Mouse (Mus musculus) CD4-positive, CD25-positive, alpha-beta regulatory T cell, adult 2 months (primary cell): ENCODE measurements around the gene Ipo9.
A peak's percentile ranks its signal among the peaks of the same experiment; 100 is the strongest.

Experiments
- DNase-seq: peaks from one replicate; pipeline ENCODE4 v3.0.0-alpha.2; 2012; ENCODE audit warnings: low read depth, low spot score

Gene Ipo9

DNA sequence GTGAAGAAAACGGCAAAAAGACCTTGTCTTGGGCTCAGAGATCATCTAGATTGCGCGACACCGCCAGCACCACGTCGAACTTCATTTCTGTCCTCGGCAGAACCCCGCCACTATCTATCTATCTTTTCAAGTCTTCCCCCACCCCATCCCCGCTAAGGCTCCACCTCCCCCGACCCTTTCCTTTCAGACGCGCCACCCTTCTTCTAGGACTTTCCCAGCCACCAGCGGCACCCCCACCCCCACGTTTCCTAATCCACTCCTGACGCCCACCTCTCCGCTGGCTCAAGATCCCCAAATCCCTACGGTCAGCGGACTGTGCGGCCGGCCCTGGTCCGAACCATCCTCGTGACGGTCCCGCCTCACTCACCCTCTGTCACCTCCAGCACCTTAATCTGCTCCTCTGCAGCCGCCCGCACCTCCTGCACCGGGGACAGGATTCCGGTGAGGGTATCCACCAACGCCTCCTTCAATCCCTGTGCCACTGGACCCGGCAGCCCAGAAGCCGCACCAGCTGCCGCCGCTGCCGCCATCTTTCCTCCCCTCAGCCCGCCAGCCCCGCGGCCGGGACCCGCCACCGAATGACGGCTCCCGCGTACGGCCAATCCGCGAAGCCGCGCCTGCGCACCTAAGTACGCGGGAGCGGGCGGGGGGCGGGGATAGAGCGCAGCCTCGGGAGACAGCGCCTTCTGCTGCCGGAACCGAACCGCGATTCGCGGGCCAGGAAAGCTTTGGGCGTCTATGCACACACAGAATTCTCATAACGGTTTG is at the start of gene Ipo9:
Ipo9 (minus strand) TSS at position 599 of the 768 bp plus-strand sequence.
- DNase-seq = peak; percentile 97

DNA sequence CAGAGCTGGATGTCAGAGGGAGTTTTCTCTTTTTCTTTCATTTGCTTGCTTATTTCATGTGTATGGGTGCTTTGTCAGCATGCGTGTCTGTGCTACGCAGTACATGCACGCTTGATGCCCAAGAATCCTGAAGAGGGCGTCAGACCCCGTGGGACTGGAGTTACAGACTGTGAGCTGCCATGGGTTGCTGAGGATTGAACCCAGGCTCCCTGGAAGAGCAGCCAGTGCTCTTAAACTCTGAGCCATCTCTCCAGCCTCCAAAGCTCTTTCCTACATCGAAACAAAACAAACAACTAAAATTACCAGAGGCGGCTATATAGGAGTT is 45.2 kb upstream of the Ipo9 start:
- no peak for DNase-seq

DNA sequence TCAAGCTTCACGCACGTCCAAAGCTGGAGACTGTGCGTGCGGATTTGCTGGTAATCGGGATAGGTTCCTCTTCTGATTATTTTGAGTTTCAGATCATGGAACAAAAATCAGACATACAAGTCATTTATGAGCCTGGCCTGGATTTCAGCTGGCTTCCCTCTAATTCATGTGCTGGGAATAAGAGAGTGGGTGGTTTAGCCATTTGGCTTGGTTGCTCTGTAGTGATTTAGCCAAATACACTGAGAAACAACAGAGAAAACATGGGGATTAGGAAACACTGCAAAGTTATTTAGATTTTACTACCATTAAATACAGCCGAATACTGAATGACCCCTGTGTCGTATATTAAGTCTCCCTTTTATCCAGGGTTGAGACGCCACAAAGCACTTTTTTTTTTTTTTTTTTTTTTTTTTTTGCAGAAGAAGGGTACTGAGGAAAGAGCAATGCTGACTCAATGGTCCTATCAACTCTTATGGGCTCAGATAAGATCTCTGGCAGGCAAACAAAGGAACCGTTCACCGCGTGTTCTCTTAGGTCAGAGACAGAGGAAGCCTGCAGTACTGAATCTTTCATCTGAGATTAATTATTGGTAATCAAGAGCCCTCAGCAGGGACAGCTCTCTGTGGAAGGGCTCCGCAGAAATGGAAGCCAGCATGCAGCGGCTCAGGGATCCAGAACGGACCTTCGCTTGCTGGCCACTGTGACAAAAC is 44.7 kb upstream of the Ipo9 start:
- no peak for DNase-seq

DNA sequence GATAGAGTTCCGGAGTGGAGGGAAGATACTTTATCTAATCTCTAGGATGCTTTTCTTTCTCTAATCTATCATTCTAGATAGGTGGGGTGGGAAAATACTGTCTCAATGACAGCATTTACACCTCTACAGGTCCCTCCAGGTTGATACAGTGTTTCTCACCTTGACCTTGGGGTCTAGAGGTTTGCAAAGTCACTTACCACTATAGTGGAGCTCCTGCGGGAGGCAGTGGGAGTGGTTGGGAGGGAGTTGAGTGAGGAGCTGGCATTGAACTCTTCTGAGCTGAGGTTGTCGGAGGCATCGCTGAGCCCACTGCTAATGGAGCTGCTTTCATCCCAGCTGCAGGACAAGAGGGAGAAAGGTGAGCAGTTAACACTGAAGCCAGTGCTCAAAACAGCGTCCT is 42.2 kb upstream of the Ipo9 start:
- DNase-seq = no peak

DNA sequence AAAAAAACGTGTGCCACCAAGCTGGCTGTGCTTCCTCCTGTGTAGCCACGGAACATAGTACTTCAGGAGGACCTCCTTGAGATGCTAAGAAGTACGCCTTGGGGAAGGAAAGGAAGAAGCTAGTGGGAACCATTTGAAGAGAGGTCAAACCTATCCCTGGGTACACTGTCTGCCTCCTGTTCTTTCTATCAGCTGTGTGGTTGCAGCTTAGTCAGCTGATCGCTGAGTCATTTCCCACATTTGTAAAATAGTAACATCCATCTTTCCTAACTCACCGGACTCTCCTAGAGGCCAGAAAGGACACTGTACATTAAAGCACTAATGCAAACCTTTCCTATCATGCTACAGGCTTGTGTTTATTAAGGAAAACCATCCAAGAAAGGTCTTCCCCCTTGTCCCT is 41.4 kb upstream of the Ipo9 start:
- no peak for DNase-seq

DNA sequence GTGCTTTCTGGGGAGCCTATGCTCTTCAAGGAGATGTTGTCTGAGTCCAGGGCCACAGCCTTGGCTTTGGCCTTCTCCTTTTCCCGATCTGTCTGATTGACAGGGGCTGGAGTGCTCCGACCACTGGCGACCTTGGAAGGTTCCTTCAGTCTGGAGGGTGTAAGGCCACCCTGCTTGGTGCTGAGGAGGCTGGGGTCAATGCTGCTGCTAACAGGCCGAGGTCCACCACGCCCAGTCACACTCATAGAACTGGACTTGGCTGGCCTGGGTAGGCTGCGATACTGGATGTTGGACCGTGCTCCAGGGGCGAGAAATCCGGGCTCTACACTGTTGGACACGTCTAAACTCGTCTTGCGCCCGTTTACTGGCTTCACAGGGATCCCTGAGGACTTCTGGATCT is 40.2 kb upstream of the Ipo9 start:
- DNase-seq = no peak

DNA sequence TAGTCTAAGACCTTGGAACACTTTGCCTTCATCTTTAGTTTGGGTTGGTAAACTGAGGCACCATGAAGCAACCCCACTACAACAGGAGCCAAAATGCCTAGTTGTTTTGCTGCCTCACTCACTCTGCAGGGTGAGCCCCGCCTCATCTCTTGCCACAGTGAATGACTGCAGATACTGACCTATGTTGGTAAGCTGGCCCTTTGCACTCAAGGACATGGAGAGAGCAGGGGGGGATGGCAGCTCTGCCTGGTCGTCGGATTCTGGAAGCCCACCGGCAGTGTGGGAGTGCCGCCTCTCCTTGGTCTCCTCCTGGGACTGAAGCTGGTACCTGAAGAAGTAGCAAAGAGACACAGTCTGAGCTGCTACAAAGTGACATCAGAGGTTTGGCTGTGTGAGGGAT is 37.2 kb upstream of the Ipo9 start:
- no peak for DNase-seq

DNA sequence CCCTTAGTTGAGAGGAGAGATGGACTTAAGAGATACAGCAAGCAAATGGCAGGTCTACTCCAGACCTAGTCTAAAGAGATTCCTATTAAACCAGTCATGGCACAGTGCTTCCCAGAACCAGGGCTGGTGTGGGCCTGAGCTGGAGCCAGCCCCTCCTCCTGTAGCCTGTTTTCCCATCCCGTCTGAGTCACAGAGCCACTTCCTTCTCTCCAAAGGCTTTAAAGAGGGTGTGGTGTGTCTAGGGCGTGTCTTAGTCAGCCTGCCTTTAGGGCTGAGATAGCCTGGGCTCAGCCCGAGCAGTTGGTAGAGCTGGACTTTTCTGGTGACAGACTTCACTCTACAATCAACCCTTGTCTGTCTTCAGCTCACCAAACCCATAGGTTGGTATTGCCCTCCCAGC is 36.6 kb upstream of the Ipo9 start:
- no peak for DNase-seq

DNA sequence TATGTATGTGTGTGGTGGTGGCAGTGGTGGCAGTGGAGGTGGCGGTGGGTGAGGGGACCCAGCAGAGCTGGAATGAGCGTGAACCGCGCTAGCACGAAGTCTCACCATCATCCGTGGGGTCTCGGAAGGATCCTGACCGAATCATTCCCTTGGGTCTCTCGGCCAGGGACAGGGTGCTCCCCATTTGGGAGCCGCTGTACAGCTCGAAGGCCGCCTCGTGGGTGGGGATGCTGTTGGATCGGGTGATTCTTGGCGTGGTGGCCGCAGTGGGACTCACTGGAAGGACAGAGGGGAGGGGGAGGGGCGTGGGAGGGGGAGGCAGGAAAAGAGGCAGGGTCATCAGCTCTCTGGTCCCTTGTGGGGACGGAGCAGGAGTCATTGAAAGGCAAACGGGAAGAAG is 35.4 kb upstream of the Ipo9 start:
- DNase-seq = no peak

DNA sequence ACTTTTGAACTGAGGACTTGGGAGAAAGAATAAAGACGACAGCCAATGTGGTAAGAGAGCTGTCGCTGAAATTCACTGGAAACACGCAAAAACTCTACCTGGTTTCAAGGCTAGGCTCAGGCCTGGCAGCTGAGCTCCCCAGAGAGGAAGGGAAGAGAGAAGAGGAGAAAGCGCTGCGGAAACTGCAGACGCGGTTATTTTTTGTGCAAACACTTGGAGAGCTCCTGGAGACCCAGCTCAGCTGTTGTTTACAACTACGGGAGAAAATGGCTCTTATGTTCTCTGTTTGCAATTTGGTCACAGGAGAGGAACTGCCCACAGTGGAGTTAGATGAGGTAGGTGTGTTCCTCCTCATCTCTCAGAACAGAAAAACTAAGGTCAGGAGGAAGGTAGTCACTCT is 32.4 kb upstream of the Ipo9 start:
- no peak for DNase-seq

DNA sequence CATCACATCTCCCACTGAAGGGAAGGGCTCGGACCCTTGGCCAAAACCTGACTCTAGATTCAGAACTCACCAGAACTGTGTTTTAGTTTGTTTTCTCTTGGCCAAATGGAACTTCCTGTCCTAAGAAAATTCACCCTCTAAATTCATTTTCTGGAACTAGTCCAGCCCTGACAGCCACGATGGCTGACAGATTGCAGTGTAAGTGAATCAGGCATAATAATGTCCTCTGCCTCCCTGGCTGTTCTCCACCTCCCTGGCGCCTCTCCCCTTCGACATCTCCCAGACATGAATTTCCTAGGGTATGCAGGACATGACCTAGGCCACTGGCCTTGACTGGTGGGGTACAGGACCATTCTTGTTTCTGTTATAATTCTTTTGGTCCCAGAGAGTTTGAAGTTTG is 32.0 kb upstream of the Ipo9 start:
- DNase-seq = no peak

DNA sequence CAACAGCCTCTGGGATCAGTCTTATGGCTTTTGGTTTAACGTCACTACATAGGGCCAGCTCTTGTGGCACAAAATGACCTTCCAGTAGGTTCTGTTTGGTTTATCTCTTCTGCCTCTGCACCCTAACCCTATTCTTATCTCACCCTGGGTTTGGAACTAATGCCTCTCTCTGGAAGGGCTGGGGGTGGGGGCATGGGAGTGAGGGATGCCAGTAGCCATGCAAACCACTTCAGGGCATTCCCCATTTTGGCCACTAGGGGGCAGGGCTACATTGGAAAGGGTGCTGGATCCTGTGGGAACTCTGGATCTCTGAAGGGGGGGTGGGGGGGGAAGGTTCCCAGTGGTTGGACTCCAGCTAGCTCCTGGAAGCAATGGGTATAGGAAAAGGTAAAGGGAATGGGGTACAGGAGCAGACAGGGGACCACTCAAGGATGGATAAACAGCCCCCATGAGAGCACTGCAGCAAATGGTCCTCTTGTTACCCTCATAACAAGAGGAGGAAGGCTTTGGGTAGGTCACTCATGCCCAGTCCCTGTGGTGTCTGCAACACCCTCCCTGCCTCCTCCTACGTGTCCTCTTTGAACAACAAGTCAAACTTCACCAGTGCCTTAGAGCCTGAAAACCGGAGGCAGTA is 30.9 kb upstream of the Ipo9 start:
- peak; percentile 54 for DNase-seq

DNA sequence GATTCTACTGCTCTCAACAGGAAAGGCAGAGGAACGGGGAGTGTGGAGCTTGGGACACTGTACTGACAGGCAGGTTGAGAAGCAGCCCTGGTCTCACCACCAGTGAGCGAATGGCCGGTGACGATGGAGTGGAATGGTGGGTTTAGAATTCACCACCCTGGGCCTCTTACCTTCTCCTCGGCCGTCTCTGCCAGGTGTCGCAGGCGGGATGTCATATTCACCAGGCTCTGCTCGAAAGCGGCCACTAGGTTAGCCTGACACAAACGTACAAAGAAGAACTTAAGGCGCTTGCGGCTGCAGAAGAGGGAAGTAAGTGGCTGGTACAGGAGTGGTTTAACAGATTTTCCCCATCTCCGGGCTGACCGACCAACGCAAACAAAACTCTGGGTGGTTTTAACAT is 30.2 kb upstream of the Ipo9 start:
- no peak for DNase-seq

DNA sequence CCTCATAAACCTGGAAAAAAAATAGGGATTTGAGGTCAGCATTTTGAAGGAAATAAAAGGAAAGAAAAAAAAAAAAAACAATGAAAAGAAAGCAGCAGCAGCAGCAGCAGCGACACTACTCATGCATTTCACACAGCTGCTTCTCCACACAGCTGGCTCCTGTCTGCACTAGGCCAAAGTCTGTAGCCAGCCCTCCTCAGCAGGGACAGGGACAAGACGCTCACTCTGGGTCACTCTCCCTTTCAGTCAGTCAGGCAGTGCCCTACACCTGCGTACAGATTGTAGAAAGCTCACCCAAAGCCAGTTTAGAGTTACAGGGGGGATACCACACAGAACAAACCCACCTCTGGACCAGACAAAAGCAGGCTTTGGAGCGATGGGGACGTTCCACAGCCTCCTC is 27.6 kb upstream of the Ipo9 start:
- no peak for DNase-seq

DNA sequence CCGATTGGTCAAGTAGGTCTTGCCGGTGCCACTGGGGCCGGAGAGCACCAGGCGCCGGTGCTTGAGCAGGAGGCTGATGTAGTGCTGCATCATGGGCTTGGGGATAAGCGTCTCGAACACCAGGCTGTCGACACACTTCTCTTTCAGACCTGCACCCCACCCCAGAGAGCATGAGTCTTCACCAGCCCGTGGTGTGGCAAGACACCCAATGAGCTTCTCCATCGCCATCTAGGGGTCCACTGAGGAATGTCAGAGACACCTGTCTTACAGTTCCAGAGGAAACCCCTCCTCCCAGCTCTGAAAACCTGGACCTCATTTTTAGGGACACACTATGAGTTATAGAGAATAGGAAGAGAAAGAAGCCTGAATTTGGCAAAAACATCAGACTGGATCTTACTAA is 22.0 kb upstream of the Ipo9 start:
- DNase-seq = peak; percentile 55

DNA sequence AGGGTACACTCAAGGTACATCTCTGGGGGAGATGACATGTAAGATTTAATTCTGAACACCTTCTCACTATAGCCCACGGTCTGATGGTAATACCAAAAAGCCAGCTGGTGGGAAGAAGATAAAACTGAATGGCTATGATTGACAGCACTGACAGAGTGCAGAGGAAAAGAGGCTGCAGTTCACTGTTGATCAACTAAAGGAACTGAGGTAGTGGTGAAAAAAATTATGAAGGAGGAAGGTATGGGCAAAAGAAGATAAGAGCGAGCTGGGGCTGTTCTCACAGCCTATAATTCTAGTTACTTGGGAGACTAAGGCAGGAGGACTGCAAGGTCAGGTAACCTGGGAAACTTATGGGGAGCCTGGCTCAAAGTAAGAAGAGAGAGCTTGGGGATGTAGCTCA is 21.1 kb upstream of the Ipo9 start:
- DNase-seq = no peak

DNA sequence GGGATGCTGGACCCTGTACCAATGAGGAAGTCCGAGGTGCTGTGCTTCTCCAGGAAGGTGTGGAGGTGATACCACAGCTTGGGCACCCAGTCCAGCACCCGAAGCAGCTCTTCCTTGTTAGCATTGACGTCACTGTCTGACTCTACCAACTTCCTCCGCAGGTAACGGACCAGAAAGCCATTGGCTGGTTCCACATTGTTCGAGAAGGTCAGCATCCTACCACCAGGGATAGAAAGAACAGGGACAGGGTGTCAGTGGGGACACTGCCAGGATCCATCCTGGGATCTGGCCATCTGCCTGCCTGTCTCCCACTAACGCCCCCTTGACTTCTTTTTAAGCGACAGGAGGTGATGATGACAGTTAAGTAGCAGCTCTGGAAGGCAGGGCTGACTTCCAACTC is 19.6 kb upstream of the Ipo9 start:
- DNase-seq = no peak

DNA sequence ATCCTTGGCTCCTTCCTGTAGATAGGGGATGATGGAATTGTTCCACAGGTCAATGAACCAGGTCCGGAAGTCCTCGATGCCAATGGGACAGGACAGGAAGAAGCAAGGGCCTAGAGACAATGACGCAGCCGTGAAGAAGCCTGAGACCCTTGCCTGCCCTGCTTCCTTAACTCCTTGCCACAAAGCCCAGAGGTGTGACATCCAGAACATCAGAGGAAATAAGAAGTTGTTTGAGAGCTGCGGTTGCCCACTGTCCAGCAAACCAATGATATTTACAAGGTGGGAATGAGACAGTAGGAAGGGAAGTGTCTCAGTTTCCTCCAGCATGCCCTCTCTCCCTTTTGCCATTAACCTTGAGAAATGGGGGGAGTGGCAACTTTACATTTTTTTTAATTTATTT is 18.6 kb upstream of the Ipo9 start:
- no peak for DNase-seq

DNA sequence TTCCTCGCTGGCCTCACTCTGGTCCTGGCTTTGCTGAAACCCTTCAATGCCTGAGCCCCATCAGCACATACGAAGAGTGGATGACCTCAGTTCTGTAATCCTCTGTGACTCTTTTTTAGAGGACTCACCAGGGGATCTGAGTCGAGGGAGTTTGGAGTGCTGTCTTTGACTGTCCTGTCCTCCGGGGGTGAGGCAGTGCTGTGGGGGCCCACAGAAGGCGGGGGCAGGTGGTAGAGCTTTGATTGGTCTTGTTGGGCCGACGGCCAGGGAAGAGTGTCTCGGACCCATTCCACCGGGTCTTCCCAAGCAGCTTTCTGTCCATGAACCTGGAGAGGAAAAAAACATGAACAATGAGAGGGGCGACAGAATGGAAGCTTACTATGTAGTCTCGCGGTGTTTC is 13.2 kb upstream of the Ipo9 start:
- no peak for DNase-seq

DNA sequence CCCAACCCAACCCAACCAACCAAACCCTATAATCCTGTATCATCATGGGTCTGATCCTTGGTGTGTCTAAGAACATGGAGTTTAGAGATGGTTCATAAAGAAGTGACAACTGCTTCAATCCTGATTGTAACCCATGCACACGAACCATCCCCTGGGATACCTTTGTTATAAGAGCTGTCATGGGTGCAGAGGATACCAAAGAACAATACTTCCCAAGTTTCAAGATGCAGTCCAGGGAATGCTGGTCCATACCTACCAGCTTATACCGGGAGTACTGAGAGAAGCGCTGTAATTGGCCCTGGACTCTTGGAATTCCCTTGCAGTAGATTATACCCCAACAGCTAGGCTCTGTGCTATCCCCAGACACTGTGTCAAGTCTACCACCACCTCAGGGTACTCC is 11.6 kb upstream of the Ipo9 start:
- no peak for DNase-seq

DNA sequence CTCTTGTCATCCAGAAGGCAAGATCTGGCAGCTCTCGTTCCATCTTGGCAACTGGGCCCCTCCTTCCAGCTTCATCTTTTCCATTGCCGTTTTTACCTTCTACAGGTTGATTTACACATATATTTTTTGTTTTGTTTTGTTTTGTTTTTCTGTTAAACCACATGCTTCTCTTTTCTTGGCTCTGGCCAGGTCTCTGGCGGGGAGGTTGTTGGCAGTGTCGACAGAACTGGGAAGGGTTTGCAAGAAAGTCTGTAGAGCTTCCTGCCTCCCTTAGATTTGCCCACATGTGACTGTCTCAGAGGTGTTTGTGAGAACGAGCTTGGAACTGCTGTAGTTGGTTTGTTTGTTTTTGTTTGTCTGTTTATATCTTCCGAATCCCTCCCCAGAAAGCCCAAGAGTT is 10.7 kb upstream of the Ipo9 start:
- no peak for DNase-seq

DNA sequence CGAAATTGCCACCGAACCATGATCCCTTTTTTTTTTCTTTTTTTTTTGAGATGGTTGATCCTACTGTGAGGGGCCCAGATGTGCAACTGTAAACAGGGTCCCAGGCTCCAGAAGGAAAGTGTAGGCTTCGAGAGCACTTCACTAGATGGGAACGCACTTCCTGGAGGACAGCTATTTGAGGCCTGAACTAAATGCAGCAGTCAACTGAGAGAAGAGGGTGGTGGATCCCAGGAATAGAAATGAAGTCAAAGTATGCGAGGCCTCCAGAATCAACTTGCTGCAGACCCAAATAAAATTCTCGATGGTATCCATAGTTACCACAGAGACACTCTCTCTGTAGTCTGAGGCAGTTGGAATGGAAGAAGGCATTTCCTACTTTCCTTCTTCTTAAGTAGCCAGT is 8.5 kb upstream of the Ipo9 start:
- no peak for DNase-seq

DNA sequence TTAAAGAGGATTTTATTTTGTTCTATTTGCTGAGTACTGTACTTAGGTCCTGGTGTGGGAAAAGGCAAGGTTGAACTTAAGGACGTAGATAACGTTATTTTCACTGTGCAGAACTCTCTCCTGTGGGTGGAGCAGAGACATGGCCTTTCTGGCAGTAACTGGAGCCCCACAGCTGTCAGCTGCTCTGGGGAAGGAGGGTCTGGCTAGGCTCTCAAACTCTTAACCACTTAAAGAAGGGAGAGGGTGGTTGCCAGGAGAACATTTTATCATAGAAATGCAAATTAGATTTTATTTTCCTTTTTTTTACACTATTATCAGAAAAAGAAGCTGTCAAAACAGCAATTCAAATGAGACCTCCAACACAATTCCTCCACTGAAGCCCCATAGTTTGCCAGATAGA is 5.5 kb upstream of the Ipo9 start:
- no peak for DNase-seq
